Mouse (Mus musculus) left cerebral cortex, adult 2 months (tissue): ENCODE results near the gene 5830411N06Rik. TPM values are rescaled to one million over a fixed set of nuclear protein-coding genes. Genes with fewer than 3 reads are reported as not detected.

ENCODE experiments used
- DNase-seq, 2 experiments: peaks; one replicate each; pipeline ENCODE4 v3.0.0; 2021 to 2022; ENCODE audit warnings: low spot score in 2 of 2, mixed read lengths in 1 of 2; ENCODE audit errors: extremely low spot score in 1 of 2
- H3K27ac ChIP-seq: fragments of 200-600 bp; 2 replicates; pipeline ENCODE4 v1.8.1; 2022
- H3K4me3 ChIP-seq: fragments of 200-600 bp; 2 replicates; pipeline ENCODE4 v1.8.1; 2022
- CTCF ChIP-seq: fragments of 200-600 bp; IDR thresholded peaks from 2 replicates; pipeline ENCODE4 v1.8.1; 2022; ENCODE audit warnings: antibody characterized with exemption, mild to moderate bottlenecking, moderate library complexity
- intact Hi-C: fragments of 180-260 bp; cut with DNase I; formaldehyde crosslinking; loops from one replicate; pipeline ENCODE4 v1.15.1; 2025
- total RNA-seq, 2 experiments: library from RNA; stranded (reverse); gene quantifications; 2 replicates each; pipeline ENCODE4 v1.2.3; 2021

5830411N06Rik gene
- total RNA-seq, 2 experiments from 2014 or later: 0.11 TPM; not detected in 1

DNA sequence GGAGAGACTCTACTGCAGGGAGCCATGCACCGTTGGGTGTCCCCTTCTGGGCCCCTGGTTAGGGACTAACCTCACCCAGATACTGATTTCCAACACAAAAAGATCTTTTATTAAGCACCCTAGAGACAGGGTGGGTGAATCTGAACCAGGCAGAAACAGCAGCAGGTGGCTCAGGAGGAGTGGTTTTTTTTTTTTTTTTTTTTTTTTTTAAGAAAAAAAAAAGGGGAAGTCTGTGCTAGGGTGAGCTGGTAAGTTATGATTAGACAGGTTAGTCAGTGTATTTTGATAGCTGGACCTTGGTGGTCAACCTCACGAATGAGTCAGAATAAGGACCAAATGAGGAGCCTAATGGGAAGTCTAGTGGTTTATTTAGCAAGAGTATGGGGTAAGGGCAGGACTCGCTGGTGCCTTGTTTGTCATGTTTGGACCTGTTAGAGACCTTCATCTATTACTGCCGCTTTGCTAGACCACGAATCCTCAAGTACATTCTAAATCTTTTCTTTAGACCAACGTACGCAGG is 6.8 kb downstream of the 5830411N06Rik start:
- DNase-seq: no peak
- intact Hi-C loops: no loop called here

DNA sequence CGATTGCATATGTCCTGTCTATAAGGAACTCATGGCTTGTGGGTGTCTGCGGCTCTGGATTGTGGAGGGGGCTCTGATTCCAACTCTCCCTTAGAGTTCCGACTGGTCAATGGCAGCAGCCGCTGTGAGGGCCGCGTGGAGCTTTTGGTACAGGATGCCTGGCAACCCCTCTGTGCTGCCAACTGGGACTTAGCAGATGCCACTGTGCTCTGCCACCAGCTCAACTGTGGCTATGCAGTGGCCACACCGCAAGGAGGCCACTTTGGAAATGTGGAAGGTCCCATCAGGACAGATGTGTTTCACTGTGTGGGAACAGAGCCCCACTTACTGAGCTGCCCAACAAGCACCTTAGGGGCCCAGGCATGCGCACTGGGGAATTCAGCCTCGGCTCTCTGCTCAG is 48.7 kb downstream of the 5830411N06Rik start:
- no peak overlapping the region for H3K4me3 ChIP-seq
- no peak for DNase-seq
- TF ChIP-seq CTCF: no peak
- intact Hi-C loops: no loop called here
- H3K27ac ChIP-seq: no peak overlapping the region

More for the DNA sequence above, 6.8 kb downstream of the 5830411N06Rik start:
- no peak for TF ChIP-seq CTCF
- Histone ChIP-seq H3K4me3 (no peak overlapping the region), H3K27ac (no peak overlapping the region)

DNA sequence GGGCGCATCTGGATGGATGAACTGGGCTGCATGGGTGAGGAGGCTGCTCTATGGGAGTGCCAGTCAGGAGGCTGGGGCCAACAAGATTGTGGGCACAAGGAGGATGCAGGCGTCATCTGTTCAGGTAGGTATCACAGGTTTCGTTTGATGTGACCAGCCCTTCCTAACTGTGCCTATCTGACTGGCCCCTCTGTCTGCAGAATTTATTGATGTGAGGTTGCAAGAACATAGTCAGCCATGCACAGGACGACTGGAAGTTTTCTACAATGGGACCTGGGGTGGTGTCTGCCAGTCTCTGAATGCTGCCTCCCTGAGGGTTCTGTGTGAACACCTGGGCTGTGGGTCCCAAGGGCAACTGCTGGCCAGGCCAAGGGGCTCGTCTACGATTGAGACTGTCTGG is 49.8 kb downstream of the 5830411N06Rik start:
- no peak overlapping the region for H3K4me3 ChIP-seq
- intact Hi-C loops: no loop called here
- no peak for DNase-seq
- TF ChIP-seq CTCF: no peak
- H3K27ac ChIP-seq: no peak overlapping the region

DNA sequence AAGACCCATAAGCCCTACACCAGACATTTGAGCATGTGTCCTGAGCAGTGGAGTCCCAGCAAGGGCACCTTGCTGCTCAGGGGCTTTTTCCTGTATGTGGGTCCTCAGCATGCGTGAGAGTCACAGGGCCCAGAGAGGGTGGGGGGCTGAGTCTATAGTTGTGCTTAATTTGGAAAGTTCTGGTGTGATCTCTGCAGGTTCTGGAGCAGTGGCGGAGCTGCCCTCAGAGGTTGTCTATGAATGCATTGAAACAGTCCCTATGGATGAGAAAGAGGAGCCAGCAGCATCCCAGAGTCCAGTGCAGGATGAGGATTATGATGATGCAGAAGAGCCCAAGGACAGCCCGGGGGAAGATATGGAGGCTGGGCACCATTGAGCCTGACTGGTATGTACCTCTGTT is 52.3 kb downstream of the 5830411N06Rik start:
- no peak for DNase-seq
- no peak for TF ChIP-seq CTCF
- Histone ChIP-seq H3K4me3 (no peak overlapping the region), H3K27ac (no peak overlapping the region)
- intact Hi-C loops: no loop called here

DNA sequence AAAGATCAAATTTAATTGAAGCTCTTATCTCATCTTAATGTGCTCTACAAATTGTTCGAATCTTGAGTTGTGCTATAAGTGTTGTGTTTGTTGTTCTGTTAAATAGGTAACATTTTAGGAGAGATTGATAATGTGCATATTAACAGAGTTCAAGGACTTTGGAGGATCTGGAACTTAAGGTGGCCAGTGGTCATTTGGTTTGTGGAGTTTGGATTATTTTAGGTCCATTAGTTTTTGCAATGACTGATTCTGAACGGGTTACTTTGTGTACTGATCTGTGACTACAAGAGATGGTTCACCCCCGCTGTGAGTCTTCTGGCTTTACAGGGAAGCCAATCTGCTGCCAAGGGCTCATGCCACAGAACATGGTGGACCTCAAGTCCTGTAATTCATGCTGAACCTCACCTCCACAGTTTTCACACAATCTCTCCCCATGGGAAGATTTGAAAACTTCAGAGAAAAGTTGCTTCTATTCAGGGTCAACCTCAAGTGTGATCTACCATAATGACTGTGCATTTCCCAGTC is 72.8 kb downstream of the 5830411N06Rik start:
- no peak for DNase-seq
- intact Hi-C loops: loop anchor here (2.0 kb wide), 1 partner anchor 129 kb away; no protein-coding TSS in a partner anchor
- TF ChIP-seq CTCF: no peak
- Histone ChIP-seq H3K27ac (no peak overlapping the region), H3K4me3 (no peak overlapping the region)

DNA sequence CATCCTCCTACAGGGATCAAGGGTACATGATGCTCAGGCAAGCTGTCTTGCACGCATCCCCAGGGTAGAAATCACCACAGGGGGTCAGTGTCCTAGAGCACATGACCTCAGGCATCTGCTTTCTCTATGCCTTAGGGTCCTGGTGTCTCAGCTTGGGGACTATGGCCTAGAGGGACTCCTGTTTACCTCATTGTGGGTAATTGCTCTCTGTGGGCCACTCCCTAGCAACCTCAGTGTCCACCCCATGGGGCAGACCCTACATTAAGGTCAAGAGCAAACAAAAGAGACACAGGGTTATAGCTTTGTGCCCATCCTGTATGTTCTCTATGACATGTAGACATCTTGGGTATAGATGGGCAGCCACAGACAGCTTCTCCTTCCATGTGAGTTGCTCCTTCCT is 73.5 kb downstream of the 5830411N06Rik start, which contains the start of gene Olfr525:
Gene Olfr525 (plus strand): TSS at position 301 of the 400 bp plus-strand sequence.
- no peak within 1 kb of the TSS for H3K27ac ChIP-seq
- intact Hi-C loops: loop anchor here (2.0 kb wide), 1 partner anchor 128 kb away; no protein-coding TSS in a partner anchor
- no peak for TF ChIP-seq CTCF
- H3K4me3 ChIP-seq: no peak within 1 kb of the TSS
- DNase-seq: no peak

DNA sequence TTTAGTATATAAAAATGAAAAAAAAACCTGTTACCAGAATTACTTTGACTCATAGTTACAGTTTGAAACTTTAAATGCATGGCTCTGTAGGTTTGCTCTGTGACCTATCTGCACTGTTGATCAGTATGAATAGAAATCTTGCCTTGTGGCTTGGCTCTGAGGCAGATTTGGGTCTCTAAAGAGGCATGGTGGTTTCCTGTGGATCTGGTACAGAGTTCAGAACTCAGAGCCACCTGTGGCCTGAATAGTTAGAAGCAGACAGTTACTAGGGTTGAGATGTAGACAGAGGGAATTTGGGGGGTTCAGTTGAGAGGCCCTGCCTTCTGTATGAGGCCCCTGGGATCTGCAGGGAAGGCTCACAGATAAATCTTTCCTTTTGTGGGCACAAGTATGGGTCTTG is 74.1 kb downstream of the 5830411N06Rik start:
- Histone ChIP-seq H3K27ac (no peak overlapping the region), H3K4me3 (no peak overlapping the region)
- no peak for DNase-seq
- intact Hi-C loops: loop anchor here (2.0 kb wide), 1 partner anchor 128 kb away; no protein-coding TSS in a partner anchor
- no peak for TF ChIP-seq CTCF

DNA sequence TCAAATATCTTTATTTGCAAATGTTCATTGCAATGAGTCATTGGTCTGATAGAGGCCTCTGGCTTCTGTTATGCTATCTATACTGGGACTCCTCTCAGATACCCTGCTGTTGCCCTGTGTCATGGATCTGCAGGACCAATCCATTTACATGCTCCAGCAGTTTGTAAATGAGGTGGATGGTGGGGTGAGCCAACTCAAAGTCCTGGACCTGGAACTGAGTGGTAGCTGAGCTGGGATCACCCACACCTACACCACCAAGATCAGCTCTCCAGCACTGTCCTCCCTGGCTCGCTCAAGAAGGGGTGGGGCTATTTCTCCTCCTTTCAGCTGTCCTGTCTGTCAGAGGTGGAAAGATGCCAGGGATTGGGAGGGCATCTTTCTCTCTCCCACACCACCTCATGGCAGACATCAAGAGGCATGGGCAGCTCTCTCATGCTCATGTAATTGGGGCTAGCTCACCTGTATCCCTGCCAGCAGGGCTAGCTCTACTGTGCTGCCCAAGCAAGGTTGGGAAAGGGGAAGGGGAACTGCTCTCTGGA is 82.8 kb downstream of the 5830411N06Rik start:
- Histone ChIP-seq H3K4me3 (no peak overlapping the region), H3K27ac (no peak overlapping the region)
- no peak for TF ChIP-seq CTCF
- DNase-seq: no peak
- intact Hi-C loops: no loop called here

DNA sequence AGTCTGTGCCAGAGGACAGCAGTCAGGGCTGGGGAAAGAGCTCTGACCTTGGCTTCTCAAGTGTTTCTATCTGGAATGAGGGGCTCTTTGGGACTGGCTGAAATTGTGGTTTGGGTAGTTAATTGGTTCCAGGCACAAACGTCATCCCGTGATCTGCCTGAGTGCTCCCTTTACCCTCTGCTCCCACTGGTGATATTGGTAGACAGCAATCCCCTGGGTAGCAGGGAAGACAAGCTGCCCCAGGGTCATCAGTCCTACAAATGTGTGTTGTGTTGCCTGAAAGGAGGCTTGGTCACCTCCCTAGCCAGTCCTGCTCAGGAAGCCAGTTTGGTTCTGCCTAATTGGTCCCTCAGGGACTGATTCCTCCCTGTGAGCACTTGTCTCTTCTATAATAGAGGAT is 86.6 kb downstream of the 5830411N06Rik start, which contains the start of gene Olfr527:
Gene Olfr527 (plus strand): TSS at position 301 of the 400 bp plus-strand sequence.
- H3K27ac ChIP-seq: no peak within 1 kb of the TSS
- no peak for TF ChIP-seq CTCF
- intact Hi-C loops: no loop called here
- DNase-seq: no peak
- no peak within 1 kb of the TSS for H3K4me3 ChIP-seq

Other genes with a start within 250 kb of the 5830411N06Rik start
- 10 to 100 TPM; 25.8 to 26.0 TPM for gene Zfp511, start 210.9 kb upstream of the 5830411N06Rik start, total RNA-seq
- 10 to 100 TPM; 34.4 to 35.0 TPM for gene Tubgcp2, start 210.6 kb upstream of the 5830411N06Rik start, total RNA-seq
- not detected for gene Msx3, start 198.2 kb upstream of the 5830411N06Rik start, total RNA-seq
- gene Caly, start 164.7 kb upstream of the 5830411N06Rik start, total RNA-seq: 100 to 1,000 TPM; 181 to 198 TPM
- not detected for gene Prap1, start 153.9 kb upstream of the 5830411N06Rik start, total RNA-seq
- 10 to 100 TPM; 51.9 to 52.7 TPM for gene Fuom, start 144.8 kb upstream of the 5830411N06Rik start, total RNA-seq
- 1 to 10 TPM; 4.1 to 5.5 TPM for gene Paox, start 131.5 kb upstream of the 5830411N06Rik start, total RNA-seq
- gene Echs1, start 130.8 kb upstream of the 5830411N06Rik start, total RNA-seq: 10 to 100 TPM; 51.6 to 52.6 TPM
- gene Mtg1, start 109.7 kb upstream of the 5830411N06Rik start, total RNA-seq: 10 to 100 TPM; 21.0 to 21.5 TPM
- gene Sprn, start 92.4 kb upstream of the 5830411N06Rik start, total RNA-seq: 100 to 1,000 TPM; 135 to 144 TPM
- not detected for gene Olfr522, start 82.5 kb upstream of the 5830411N06Rik start, total RNA-seq
- under 1 TPM; 0.12 to 0.14 TPM for gene Olfr523, start 74.1 kb upstream of the 5830411N06Rik start, total RNA-seq
- not detected for gene Olfr524, start 41.3 kb upstream of the 5830411N06Rik start, total RNA-seq
- under 1 TPM in 1 of 2 experiments, not detected in 1; 0.14 TPM for gene Cd163l1, start 29.0 kb upstream of the 5830411N06Rik start, total RNA-seq
- gene Olfr525, start 73.6 kb downstream of the 5830411N06Rik start, total RNA-seq: not detected
- not detected for gene Olfr527, start 86.7 kb downstream of the 5830411N06Rik start, total RNA-seq
- not detected for gene Olfr60, start 114.4 kb downstream of the 5830411N06Rik start, total RNA-seq
- gene Olfr530, start 129.0 kb downstream of the 5830411N06Rik start, total RNA-seq: not detected
- gene Olfr531, start 155.6 kb downstream of the 5830411N06Rik start, total RNA-seq: not detected
- not detected for gene Olfr532, start 174.4 kb downstream of the 5830411N06Rik start, total RNA-seq
- gene Olfr533, start 216.1 kb downstream of the 5830411N06Rik start, total RNA-seq: not detected
- gene Olfr535, start 236.9 kb downstream of the 5830411N06Rik start, total RNA-seq: not detected